Mouse (Mus musculus): ENCODE results near the gene Kif5a. TPM values are rescaled to one million over a fixed set of nuclear protein-coding genes. Genes with fewer than 3 reads are reported as not detected.
A peak's percentile ranks its signal among the peaks of the same experiment; 100 is the strongest.

Gene Kif5a
- total RNA-seq, 2 experiments from 2014 or later, result 0.10 to 0.20 TPM

GRCm38 (mm10) chr10:127287271-127287935, 24.3 kb upstream of the Kif5a start:
- peak overlapping the region; percentile 97 for H3K4me3 ChIP-seq
- no peak for TF ChIP-seq CTCF (IDR thresholded peaks at IDR 0.05)
- peak overlapping the region; percentile 98 for H3K27ac ChIP-seq
- no peak for DNase-seq
- intact Hi-C loops (cut with DNase I), result no loop called here

GRCm38 (mm10) chr10:127286730-127287129, 23.6 kb upstream of the Kif5a start:
- intact Hi-C loops (cut with DNase I), result no loop called here
- H3K27ac ChIP-seq, result peak overlapping the region; percentile 98
- DNase-seq, result no peak

GRCm38 (mm10) chr10:127286194-127286593, 23.0 kb upstream of the Kif5a start:
- intact Hi-C loops (cut with DNase I), result no loop called here

More at GRCm38 (mm10) chr10:127286730-127287129, 23.6 kb upstream of the Kif5a start:
- H3K4me3 ChIP-seq, result peak overlapping the region; percentile 97
- no peak for TF ChIP-seq CTCF (IDR thresholded peaks at IDR 0.05)

GRCm38 (mm10) chr10:127285644-127286043, 22.5 kb upstream of the Kif5a start:
- intact Hi-C loops (cut with DNase I), result no loop called here
- peak; percentile 31 for DNase-seq
- no peak overlapping the region for H3K4me3 ChIP-seq
- no peak overlapping the region for H3K27ac ChIP-seq
- TF ChIP-seq CTCF (IDR thresholded peaks at IDR 0.05), result no peak

More at GRCm38 (mm10) chr10:127286194-127286593, 23.0 kb upstream of the Kif5a start:
- Histone ChIP-seq H3K4me3 (peak overlapping the region; percentile 97; the same call in 1 of the 2 replicates), H3K27ac (0 out of 2 replicates have a peak overlapping the region, but pooled peaks have one; percentile 98)
- no peak for TF ChIP-seq CTCF (IDR thresholded peaks at IDR 0.05)
- DNase-seq, result no peak

DNA sequence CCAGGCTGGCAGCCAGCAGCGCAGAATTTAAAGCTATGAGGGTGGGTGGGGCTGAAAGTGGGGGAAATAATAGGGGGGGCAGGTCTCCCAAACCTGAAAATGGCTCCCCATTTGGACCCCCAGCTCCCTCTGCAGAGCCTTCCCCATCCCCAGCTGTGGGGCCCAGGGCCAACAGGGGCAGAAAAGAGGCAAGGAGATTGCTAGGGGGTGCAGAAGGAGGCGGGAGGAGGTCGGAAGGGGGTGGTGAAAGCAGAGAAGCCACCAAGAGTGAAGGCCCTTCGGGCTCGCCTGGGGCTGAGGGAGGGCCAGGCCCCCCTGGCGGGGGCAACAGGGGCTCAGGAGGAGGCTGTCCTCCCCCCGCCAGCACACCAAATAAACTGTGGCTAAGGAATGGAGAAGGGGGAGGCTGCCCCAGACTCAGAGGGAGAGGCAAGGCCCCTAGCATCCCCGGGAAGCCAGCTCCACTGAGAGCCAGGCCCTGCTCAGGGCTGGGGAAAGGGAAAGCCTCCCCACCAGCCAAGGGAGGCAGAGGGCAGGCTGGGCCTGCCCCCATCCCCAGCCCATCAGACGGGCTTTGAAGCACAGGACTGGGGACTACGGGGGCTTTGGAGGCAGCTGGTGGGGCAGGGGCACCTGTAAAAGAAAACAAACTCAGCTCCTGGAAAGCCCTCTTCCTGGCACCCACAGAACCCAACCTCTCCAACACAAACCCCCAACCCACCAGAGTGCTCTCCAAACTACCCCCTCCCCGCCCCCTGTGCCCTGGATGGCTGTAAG, 21.8 kb upstream of the Kif5a start:
- intact Hi-C loops (cut with DNase I), result no loop called here
- DNase-seq, result no peak
- Histone ChIP-seq H3K4me3 (no peak overlapping the region), H3K27ac (no peak overlapping the region)
- TF ChIP-seq CTCF (IDR thresholded peaks at IDR 0.05), result no peak

GRCm38 (mm10) chr10:127284105-127284622, 21.0 kb upstream of the Kif5a start:
- no peak overlapping the region for H3K4me3 ChIP-seq
- H3K27ac ChIP-seq, result 0 out of 2 replicates have a peak overlapping the region, but pooled peaks have one; percentile 63
- no peak for DNase-seq
- intact Hi-C loops (cut with DNase I), result no loop called here
- TF ChIP-seq CTCF (IDR thresholded peaks at IDR 0.05), result no peak

- Histone ChIP-seq H3K27ac (peak overlapping the region; percentile 63), H3K4me3 (peak overlapping the region; percentile 17; the same call in 1 of the 2 replicates)
- no peak for TF ChIP-seq CTCF (IDR thresholded peaks at IDR 0.05)
- DNase-seq, result peak; percentile 69
- intact Hi-C loops (cut with DNase I), result no loop called here
Observed at GRCm38 (mm10) chr10:127282620-127283215, 19.6 kb upstream of the Kif5a start.

- Histone ChIP-seq H3K27ac (no peak overlapping the region), H3K4me3 (no peak overlapping the region)
- DNase-seq, result no peak
- intact Hi-C loops (cut with DNase I), result no loop called here
- no peak for TF ChIP-seq CTCF (IDR thresholded peaks at IDR 0.05)
Observed at GRCm38 (mm10) chr10:127281316-127281715, 18.2 kb upstream of the Kif5a start.

GRCm38 (mm10) chr10:127279730-127280129, 16.6 kb upstream of the Kif5a start:
- H3K4me3 ChIP-seq, result no peak overlapping the region
- H3K27ac ChIP-seq, result no peak overlapping the region
- peak; percentile 4; the same call in 1 of the 2 replicates for TF ChIP-seq CTCF (IDR thresholded peaks at IDR 0.05)
- intact Hi-C loops (cut with DNase I), result no loop called here
- DNase-seq, result no peak

DNA sequence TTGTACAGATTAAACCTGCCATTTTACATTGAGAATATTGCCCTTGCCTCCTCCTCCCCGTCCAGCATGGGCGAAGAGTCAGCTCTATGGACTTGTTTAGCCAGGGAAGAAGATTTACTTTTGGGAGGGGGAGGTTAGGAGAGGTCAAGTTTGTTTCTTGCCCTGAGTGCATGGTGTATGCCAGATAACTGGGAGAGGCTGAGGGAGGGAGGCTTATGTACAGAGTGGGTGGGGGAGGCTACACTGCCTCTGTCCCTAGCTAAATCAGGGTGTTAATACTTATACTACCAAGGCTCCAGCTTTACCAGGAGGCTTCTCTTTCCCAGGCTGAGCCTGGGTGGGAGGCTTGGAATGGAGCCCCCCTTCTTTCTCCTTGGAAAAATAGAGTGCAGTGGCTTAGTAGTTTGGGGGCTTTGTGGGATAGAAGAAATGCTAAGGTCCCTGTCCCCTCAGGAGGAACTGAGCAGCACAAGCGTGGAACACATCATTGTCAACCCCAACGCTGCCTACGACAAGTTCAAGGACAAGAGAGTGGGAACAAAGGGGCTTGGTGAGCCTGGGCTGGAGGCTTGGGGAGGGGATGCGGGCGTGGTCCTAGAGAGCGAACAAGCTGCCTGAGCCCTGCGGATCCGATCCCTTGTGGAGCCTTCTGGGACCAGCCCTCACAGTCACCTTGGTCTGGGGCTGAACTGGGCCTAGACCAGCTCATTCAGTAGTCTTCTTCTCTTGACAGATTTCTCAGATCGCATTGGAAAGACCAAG, 11.3 kb upstream of the Kif5a start:
- intact Hi-C loops (cut with DNase I), result no loop called here
- no peak for TF ChIP-seq CTCF (IDR thresholded peaks at IDR 0.05)
- no peak for DNase-seq
- Histone ChIP-seq H3K27ac (no peak overlapping the region), H3K4me3 (no peak overlapping the region)

- intact Hi-C loops (cut with DNase I), result no loop called here
- TF ChIP-seq CTCF (IDR thresholded peaks at IDR 0.05), result no peak
- no peak for DNase-seq
- Histone ChIP-seq H3K27ac (no peak overlapping the region), H3K4me3 (no peak overlapping the region)
Observed at GRCm38 (mm10) chr10:127272371-127272770, 9.2 kb upstream of the Kif5a start.

DNA sequence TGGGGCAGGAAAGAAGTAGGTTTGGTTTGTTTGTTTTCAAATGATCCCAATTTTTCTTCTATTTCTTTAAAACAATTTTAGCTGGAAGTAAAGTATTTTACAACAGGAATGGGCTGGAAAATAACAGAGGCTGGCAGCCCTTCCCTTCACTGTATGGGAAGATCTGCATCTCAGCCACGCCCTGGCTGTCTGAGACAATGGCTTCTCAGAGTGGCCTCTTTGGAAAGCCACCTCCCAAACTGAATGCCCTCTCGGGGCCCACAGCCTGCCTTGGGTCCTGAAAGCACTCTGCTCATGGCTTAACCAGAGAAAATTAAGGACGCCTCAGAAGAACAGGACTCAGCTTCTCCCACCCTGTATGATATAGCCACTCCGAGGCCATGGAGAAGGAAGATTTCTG, 6.7 kb upstream of the Kif5a start:
- peak overlapping the region; percentile 54; the same call in 1 of the 2 replicates for H3K27ac ChIP-seq
- no peak for DNase-seq
- TF ChIP-seq CTCF (IDR thresholded peaks at IDR 0.05), result no peak
- H3K4me3 ChIP-seq, result no peak overlapping the region
- intact Hi-C loops (cut with DNase I), result no loop called here
